Mouse (Mus musculus) hindbrain, embryonic 11.5 days (tissue): ENCODE results near the gene Mt2. TPM values are rescaled to one million over a fixed set of nuclear protein-coding genes. Genes with fewer than 3 reads are reported as not detected.
A peak's percentile ranks its signal among the peaks of the same experiment; 100 is the strongest.
"Not testable (repeated sequence)": the region's sequence is repeated elsewhere in the genome, so short reads cannot be mapped to it uniquely, and the experiment has no call there.

ENCODE experiments used
- ATAC-seq: fragments of 200-750 bp; cut with Nextera tagmentation; 2 replicates; pipeline ENCODE4 v1.8.0; 2017; ENCODE audit warnings: mild to moderate bottlenecking, moderate TSS enrichment, moderate library complexity; ENCODE audit not compliant: low FRiP score
- DNase-seq: peaks from one replicate; pipeline ENCODE4 v3.0.0-alpha.2; 2015; ENCODE audit warnings: low spot score
- H3K27ac ChIP-seq: fragments of 300-500 bp; sonication (generic); 2 replicates; pipeline ENCODE4 v1.5.1; 2014; ENCODE audit warnings: mild to moderate bottlenecking, low read depth, low read length
- H3K27me3 ChIP-seq: fragments of 300-500 bp; sonication (generic); 2 replicates; pipeline ENCODE4 v1.6.1; 2014; ENCODE audit warnings: mild to moderate bottlenecking, low read length, moderate library complexity, mixed read lengths; ENCODE audit not compliant: control insufficient read depth, insufficient read depth
- H3K36me3 ChIP-seq: fragments of 300-500 bp; sonication (generic); 2 replicates; pipeline ENCODE4 v1.6.1; 2014; ENCODE audit warnings: mild to moderate bottlenecking, low read length, moderate library complexity, mixed read lengths; ENCODE audit not compliant: control insufficient read depth, insufficient read depth
- H3K4me1 ChIP-seq: fragments of 300-500 bp; sonication (generic); replicated peaks from 2 replicates; pipeline ENCODE4 v1.6.1; 2014; ENCODE audit warnings: low read length, mixed read lengths; ENCODE audit not compliant: control insufficient read depth, insufficient read depth
- H3K4me2 ChIP-seq: fragments of 300-500 bp; sonication (generic); replicated peaks from 2 replicates; pipeline ENCODE4 v1.6.1; 2014; ENCODE audit warnings: mild to moderate bottlenecking, low read depth, low read length
- H3K4me3 ChIP-seq: fragments of 300-500 bp; sonication (generic); 2 replicates; pipeline ENCODE4 v1.5.1; 2014; ENCODE audit warnings: low read depth, low read length
- H3K9ac ChIP-seq: fragments of 300-500 bp; sonication (generic); 2 replicates; pipeline ENCODE4 v1.6.1; 2014; ENCODE audit warnings: low read depth, low read length
- H3K9me3 ChIP-seq: fragments of 300-500 bp; sonication (generic); 2 replicates; pipeline ENCODE4 v1.6.1; 2016; ENCODE audit warnings: low read length; ENCODE audit not compliant: control insufficient read depth
- WGBS: fragments of 180-500 bp; shearing (Covaris S2); extraction: QIAGEN DNeasy Blood & Tissue Kit; methylation state at CpG from one replicate; pipeline ENCODE4 v1.1.7; 2014; 5-methylcytosine and 5-hydroxymethylcytosine counted together
- polyA plus RNA-seq: library from polyadenylated mRNA; unstranded; fragments of >200 nt; fragmentation: Nextera tagmentation; extraction: Ambion mirVana; gene quantifications from 2 replicates; pipeline ENCODE4 v1.2.1, GENCODE M21; 2014

Mt2 gene
- polyA plus RNA-seq, 1 experiment from 2014 or later: 29.3 TPM

- no peak for ATAC-seq
- no peak overlapping the region for H3K9ac ChIP-seq
- no peaks in the 10 kb centered on the region for H3K9me3 ChIP-seq
- H3K4me3 ChIP-seq: no peak overlapping the region
- peaks cover 2% of the 10 kb centered on the region; the same call in 1 of the 2 replicates for H3K4me1 ChIP-seq
- H3K27me3 ChIP-seq: peaks cover 2% of the 10 kb centered on the region; the same call in 1 of the 2 replicates
- H3K27ac ChIP-seq: no peak overlapping the region
- WGBS: 76% methylated on average over 4 of the region's 4 CpGs
- no peak overlapping the region for H3K4me2 ChIP-seq
- H3K36me3 ChIP-seq: no peaks in the 10 kb centered on the region
- no peak for DNase-seq
These were observed 16.4 kb upstream of the Mt2 start for GRCm38 (mm10) chr8:94156092-94156491.

GRCm38 (mm10) chr8:94165772-94166171 is 6.7 kb upstream of the Mt2 start:
- H3K27me3 ChIP-seq, H3K36me3 ChIP-seq, DNase-seq, H3K9ac ChIP-seq, H3K9me3 ChIP-seq, H3K27ac ChIP-seq, ATAC-seq, H3K4me2 ChIP-seq, H3K4me1 ChIP-seq, H3K4me3 ChIP-seq: not testable (repeated sequence)
- 74% methylated on average over 8 of the region's 8 CpGs for WGBS

DNA sequence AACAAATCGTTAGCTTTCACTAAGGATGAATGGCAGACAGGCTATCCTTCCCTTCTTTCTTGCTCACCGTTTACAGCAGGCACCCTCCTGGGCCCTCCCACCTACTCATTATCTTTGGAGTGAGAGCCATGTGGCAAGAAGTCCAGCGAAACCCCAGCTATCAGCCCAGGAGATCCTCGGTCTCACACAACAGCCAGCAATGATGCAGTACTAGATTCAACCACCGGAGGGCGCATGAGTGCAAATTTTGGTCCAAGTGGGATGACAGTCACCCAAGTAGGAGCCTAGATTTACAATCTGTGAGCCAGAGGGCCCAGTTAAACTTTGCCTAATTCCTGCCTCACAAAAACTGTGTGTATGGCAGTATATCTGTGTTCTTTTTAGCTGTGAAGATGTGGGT is 5.2 kb upstream of the Mt2 start:
- Histone ChIP-seq H3K9me3 (no peaks in the 10 kb centered on the region), H3K4me1 (0 out of 2 replicates have a peak, but pooled peaks cover 2% of the 10 kb centered on the region), H3K4me2 (no peak overlapping the region), H3K9ac (no peak overlapping the region), H3K4me3 (no peak overlapping the region), H3K27ac (no peak overlapping the region), H3K27me3 (peaks cover 21% of the 10 kb centered on the region), H3K36me3 (no peaks in the 10 kb centered on the region)
- peak; percentile 96 for DNase-seq
- WGBS: 3% methylated on average over 6 of the region's 6 CpGs
- ATAC-seq: no peak

GRCm38 (mm10) chr8:94169547-94169946 is 2.9 kb upstream of the Mt2 start:
- Histone ChIP-seq H3K27ac (no peak overlapping the region), H3K4me2 (no peak overlapping the region), H3K36me3 (no peaks in the 10 kb centered on the region), H3K9me3 (no peaks in the 10 kb centered on the region), H3K4me1 (0 out of 2 replicates have a peak, but pooled peaks cover 3% of the 10 kb centered on the region), H3K9ac (no peak overlapping the region), H3K27me3 (peaks cover 43% of the 10 kb centered on the region), H3K4me3 (no peak overlapping the region)
- DNase-seq (no peak), ATAC-seq (no peak)
- WGBS: 94% methylated on average over 5 of the region's 5 CpGs

DNA sequence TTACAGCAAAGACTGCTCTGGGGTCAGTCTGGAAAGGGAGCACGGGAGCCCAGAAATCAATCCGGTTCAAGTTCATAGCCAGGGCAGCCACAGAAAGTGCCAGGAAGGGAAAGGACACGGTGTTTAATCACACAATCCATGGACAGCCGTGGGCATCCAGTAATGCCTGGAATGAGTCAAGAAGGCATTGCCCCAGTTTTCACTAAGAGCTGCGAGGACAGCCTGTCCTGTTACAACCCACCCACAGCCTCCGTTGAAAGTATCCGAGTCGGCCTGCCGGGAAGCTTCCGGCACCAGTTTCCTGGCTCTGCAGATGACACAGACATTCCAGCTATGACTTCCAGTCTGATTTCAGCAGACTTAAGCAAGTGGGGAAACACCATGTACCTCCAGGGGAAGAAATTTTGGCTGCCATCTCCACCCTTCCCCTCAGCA is 1.1 kb upstream of the Mt2 start:
- no peak for DNase-seq
- Histone ChIP-seq H3K9me3 (no peaks in the 10 kb centered on the region), H3K4me3 (no peak overlapping the region), H3K36me3 (no peaks in the 10 kb centered on the region), H3K4me1 (0 out of 2 replicates have a peak, but pooled peaks cover 3% of the 10 kb centered on the region), H3K27ac (no peak overlapping the region), H3K4me2 (peak overlapping the region; percentile 85; the same call in 1 of the 2 replicates), H3K9ac (no peak overlapping the region), H3K27me3 (peaks cover 51% of the 10 kb centered on the region)
- 50% methylated on average over 10 of the region's 10 CpGs for WGBS
- ATAC-seq: no peak

DNA sequence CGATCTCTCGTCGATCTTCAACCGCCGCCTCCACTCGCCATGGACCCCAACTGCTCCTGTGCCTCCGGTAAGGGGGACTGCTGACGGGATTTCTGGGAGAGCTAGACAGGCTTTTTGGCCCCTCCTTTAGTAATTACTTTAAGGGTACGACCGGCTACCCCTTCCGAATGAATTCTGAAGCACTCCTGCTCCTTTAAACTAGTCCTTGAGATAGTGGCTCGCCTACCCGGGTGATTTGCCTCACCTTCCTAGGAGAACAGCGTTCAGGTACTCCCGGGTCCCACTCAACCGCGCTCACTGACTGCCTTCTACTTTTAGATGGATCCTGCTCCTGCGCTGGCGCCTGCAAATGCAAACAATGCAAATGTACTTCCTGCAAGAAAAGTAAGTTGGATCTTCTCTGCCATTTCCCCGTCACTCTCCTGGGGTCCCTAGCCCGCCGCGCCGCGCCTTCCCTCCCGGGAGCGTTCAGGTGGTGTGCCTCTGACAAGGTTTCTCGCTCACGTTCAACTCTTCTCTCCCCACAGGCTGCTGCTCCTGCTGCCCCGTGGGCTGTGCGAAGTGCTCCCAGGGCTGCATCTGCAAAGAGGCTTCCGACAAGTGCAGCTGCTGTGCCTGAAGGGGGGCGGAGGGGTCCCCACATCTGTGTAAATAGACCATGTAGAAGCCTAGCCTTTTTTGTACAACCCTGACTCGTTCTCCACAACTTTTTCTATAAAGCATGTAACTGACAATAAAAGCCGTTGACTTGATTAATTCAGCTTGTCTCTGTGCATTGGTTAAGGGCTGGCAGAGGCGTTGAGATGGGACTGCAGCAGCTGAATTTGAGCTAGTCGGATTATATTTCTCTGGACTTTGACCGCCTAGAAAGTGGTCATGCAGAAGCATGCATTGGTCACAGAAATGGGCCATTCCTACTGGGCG is 607 bp downstream of the Mt2 start:
- no peaks in the 10 kb centered on the region for H3K36me3 ChIP-seq
- peaks cover 60% of the 10 kb centered on the region for H3K27me3 ChIP-seq
- H3K9me3 ChIP-seq: no peaks in the 10 kb centered on the region
- H3K4me3 ChIP-seq: peak overlapping the region; percentile 42
- DNase-seq: peak; percentile 69
- WGBS: 1% methylated on average over 39 of the region's 39 CpGs
- peak overlapping the region; percentile 43; the same call in 1 of the 2 replicates for H3K9ac ChIP-seq
- H3K4me1 ChIP-seq: 0 out of 2 replicates have a peak, but pooled peaks cover 3% of the 10 kb centered on the region
- peak; percentile 33; the same call in 1 of the 2 replicates for ATAC-seq
- peak overlapping the region; percentile 85 for H3K4me2 ChIP-seq
- H3K27ac ChIP-seq: no peak overlapping the region

DNA sequence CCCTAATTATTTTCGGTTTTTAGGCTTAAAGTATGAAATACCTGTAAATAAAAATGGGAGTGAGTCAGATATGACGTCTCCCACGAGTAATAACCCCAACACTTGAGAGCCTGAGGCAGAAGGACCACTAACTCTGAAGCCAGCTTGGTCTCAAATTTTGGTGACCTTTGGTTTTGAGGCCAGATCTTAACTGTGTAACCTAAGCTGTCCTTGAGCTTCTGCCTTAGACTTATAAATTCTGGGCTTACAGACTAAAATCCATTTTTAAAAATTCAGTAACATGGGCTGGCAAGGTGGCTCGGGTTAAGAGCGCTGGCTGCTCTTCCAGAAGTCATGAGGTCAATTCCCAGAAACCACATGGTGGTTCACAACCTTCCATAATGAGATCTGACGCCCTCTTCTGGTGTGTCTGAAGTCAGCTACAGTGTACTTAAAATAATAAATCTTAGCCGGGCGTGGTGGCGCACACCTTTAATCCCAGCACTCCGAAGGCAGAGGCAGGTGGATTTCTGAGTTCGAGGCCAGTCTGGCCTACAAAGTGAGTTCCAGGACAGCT is 1.5 kb downstream of the Mt2 start:
- H3K4me3 ChIP-seq: no peak overlapping the region
- H3K9ac ChIP-seq: no peak overlapping the region
- WGBS: 47% methylated on average over 11 of the region's 11 CpGs
- no peaks in the 10 kb centered on the region for H3K36me3 ChIP-seq
- H3K27ac ChIP-seq: no peak overlapping the region
- ATAC-seq (no peak), DNase-seq (no peak)
- no peak overlapping the region for H3K4me2 ChIP-seq
- H3K27me3 ChIP-seq: peaks cover 68% of the 10 kb centered on the region
- H3K9me3 ChIP-seq: no peaks in the 10 kb centered on the region
- H3K4me1 ChIP-seq: 0 out of 2 replicates have a peak, but pooled peaks cover 3% of the 10 kb centered on the region

DNA sequence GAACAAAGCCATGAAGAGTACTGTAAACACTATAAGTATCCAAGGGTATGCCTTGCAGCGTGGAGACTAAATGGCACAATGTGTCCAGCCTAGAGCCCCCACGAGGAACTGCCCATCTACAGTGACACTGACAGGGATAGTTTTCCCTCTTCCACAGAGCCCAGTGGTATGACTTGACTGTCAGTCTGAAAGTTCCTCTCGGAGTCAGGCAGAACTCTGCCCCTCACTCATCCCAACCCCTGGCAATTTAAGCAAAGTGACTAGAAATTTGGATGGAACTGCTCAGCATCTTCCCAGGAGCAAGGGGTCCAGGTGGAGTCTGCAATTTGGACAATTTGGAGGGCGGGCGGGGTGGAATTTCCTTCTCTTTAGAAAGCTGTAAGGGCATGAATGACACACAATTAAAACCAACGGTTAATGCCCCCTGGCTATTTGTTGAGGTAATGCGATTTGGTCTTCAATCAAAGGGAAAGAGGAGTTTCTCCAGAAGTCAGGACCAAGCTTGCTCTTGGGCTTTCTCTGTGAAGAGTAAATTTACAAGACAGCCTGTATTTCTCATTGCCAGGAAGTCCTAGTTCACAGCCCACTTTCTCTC is 2.3 kb downstream of the Mt2 start:
- ATAC-seq: no peak
- H3K27ac ChIP-seq: no peak overlapping the region
- WGBS: 31% methylated on average over 7 of the region's 7 CpGs

More for the DNA sequence above, 2.3 kb downstream of the Mt2 start:
- no peaks in the 10 kb centered on the region for H3K36me3 ChIP-seq
- H3K4me1 ChIP-seq: peaks cover 5% of the 10 kb centered on the region; the same call in 1 of the 2 replicates
- H3K4me3 ChIP-seq: no peak overlapping the region
- peaks cover 73% of the 10 kb centered on the region for H3K27me3 ChIP-seq
- DNase-seq: no peak
- H3K9me3 ChIP-seq: no peaks in the 10 kb centered on the region
- H3K4me2 ChIP-seq: no peak overlapping the region
- no peak overlapping the region for H3K9ac ChIP-seq
